Mouse (Mus musculus): Measurements from ENCODE around the gene Fgfr2.

Fgfr2 gene

GRCm38 (mm10) chr7:130570472-130570871, 2552.7 kb downstream of the Fgfr2 start:
- no peaks in the 10 kb centered on the region for H3K27me3 ChIP-seq (ENCODE audit: control insufficient read depth, insufficient read depth, low read length, poor library complexity, severe bottlenecking)
- no peak for DNase-seq (ENCODE audit: low read depth, low spot score)
- no peaks in the 10 kb centered on the region for H3K36me3 ChIP-seq (ENCODE audit: control insufficient read depth, insufficient read depth, low read length, poor library complexity, severe bottlenecking)

GRCm38 (mm10) chr7:130568783-130569436, 2554.2 kb downstream of the Fgfr2 start:
- DNase-seq (ENCODE audit: low read depth, low spot score) = no peak
- no peaks in the 10 kb centered on the region for H3K36me3 ChIP-seq (ENCODE audit: control insufficient read depth, insufficient read depth, low read length, poor library complexity, severe bottlenecking)
- no peaks in the 10 kb centered on the region for H3K27me3 ChIP-seq (ENCODE audit: control insufficient read depth, insufficient read depth, low read length, poor library complexity, severe bottlenecking)

- H3K36me3 ChIP-seq (ENCODE audit: control insufficient read depth, insufficient read depth, low read length, poor library complexity, severe bottlenecking) = no peaks in the 10 kb centered on the region
- DNase-seq (ENCODE audit: low read depth, low spot score) = no peak
- no peaks in the 10 kb centered on the region for H3K27me3 ChIP-seq (ENCODE audit: control insufficient read depth, insufficient read depth, low read length, poor library complexity, severe bottlenecking)
Observed at GRCm38 (mm10) chr7:130564596-130564995, 2558.6 kb downstream of the Fgfr2 start.

GRCm38 (mm10) chr7:130563880-130564279, 2559.3 kb downstream of the Fgfr2 start:
- H3K36me3 ChIP-seq (ENCODE audit: control insufficient read depth, insufficient read depth, low read length, poor library complexity, severe bottlenecking) = no peaks in the 10 kb centered on the region
- no peak for DNase-seq (ENCODE audit: low read depth, low spot score)
- H3K27me3 ChIP-seq (ENCODE audit: control insufficient read depth, insufficient read depth, low read length, poor library complexity, severe bottlenecking) = no peaks in the 10 kb centered on the region

GRCm38 (mm10) chr7:130563276-130563675, 2559.9 kb downstream of the Fgfr2 start:
- Histone ChIP-seq H3K27me3 (ENCODE audit: control insufficient read depth, insufficient read depth, low read length, poor library complexity, severe bottlenecking) (no peaks in the 10 kb centered on the region), H3K36me3 (ENCODE audit: control insufficient read depth, insufficient read depth, low read length, poor library complexity, severe bottlenecking) (no peaks in the 10 kb centered on the region)
- DNase-seq (ENCODE audit: low read depth, low spot score) = no peak

- DNase-seq (ENCODE audit: low read depth, low spot score) = no peak
- H3K36me3 ChIP-seq (ENCODE audit: control insufficient read depth, insufficient read depth, low read length, poor library complexity, severe bottlenecking) = no peaks in the 10 kb centered on the region
- H3K27me3 ChIP-seq (ENCODE audit: control insufficient read depth, insufficient read depth, low read length, poor library complexity, severe bottlenecking) = no peaks in the 10 kb centered on the region
Observed at GRCm38 (mm10) chr7:130560933-130561332, 2562.2 kb downstream of the Fgfr2 start.

GRCm38 (mm10) chr7:130558592-130558991, 2564.6 kb downstream of the Fgfr2 start:
- H3K36me3 ChIP-seq (ENCODE audit: control insufficient read depth, insufficient read depth, low read length, poor library complexity, severe bottlenecking) = no peaks in the 10 kb centered on the region
- no peak for DNase-seq (ENCODE audit: low read depth, low spot score)
- no peaks in the 10 kb centered on the region for H3K27me3 ChIP-seq (ENCODE audit: control insufficient read depth, insufficient read depth, low read length, poor library complexity, severe bottlenecking)

GRCm38 (mm10) chr7:130555597-130555996, 2567.6 kb downstream of the Fgfr2 start:
- no peaks in the 10 kb centered on the region for H3K27me3 ChIP-seq (ENCODE audit: control insufficient read depth, insufficient read depth, low read length, poor library complexity, severe bottlenecking)
- DNase-seq (ENCODE audit: low read depth, low spot score) = no peak
- H3K36me3 ChIP-seq (ENCODE audit: control insufficient read depth, insufficient read depth, low read length, poor library complexity, severe bottlenecking) = no peaks in the 10 kb centered on the region

- DNase-seq (ENCODE audit: low read depth, low spot score) = no peak
- Histone ChIP-seq H3K36me3 (ENCODE audit: control insufficient read depth, insufficient read depth, low read length, poor library complexity, severe bottlenecking) (no peaks in the 10 kb centered on the region), H3K27me3 (ENCODE audit: control insufficient read depth, insufficient read depth, low read length, poor library complexity, severe bottlenecking) (no peaks in the 10 kb centered on the region)
Observed at GRCm38 (mm10) chr7:130553321-130553720, 2569.8 kb downstream of the Fgfr2 start.

GRCm38 (mm10) chr7:130552780-130553179, 2570.4 kb downstream of the Fgfr2 start:
- Histone ChIP-seq H3K36me3 (ENCODE audit: control insufficient read depth, insufficient read depth, low read length, poor library complexity, severe bottlenecking) (no peaks in the 10 kb centered on the region), H3K27me3 (ENCODE audit: control insufficient read depth, insufficient read depth, low read length, poor library complexity, severe bottlenecking) (no peaks in the 10 kb centered on the region)
- no peak for DNase-seq (ENCODE audit: low read depth, low spot score)

GRCm38 (mm10) chr7:130547635-130548175, 2575.4 kb downstream of the Fgfr2 start:
- Histone ChIP-seq H3K36me3 (ENCODE audit: control insufficient read depth, insufficient read depth, low read length, poor library complexity, severe bottlenecking) (peaks cover 1% of the 10 kb centered on the region), H3K27me3 (ENCODE audit: control insufficient read depth, insufficient read depth, low read length, poor library complexity, severe bottlenecking) (no peaks in the 10 kb centered on the region)
- peak; percentile 59 for DNase-seq (ENCODE audit: low read depth, low spot score)

- H3K36me3 ChIP-seq (ENCODE audit: control insufficient read depth, insufficient read depth, low read length, poor library complexity, severe bottlenecking) = peaks cover 1% of the 10 kb centered on the region
- no peaks in the 10 kb centered on the region for H3K27me3 ChIP-seq (ENCODE audit: control insufficient read depth, insufficient read depth, low read length, poor library complexity, severe bottlenecking)
- DNase-seq (ENCODE audit: low read depth, low spot score) = peak; percentile 95
Observed at GRCm38 (mm10) chr7:130546791-130547484, 2576.2 kb downstream of the Fgfr2 start.

GRCm38 (mm10) chr7:130546421-130546790, 2576.7 kb downstream of the Fgfr2 start:
- no peak for DNase-seq (ENCODE audit: low read depth, low spot score)
- Histone ChIP-seq H3K36me3 (ENCODE audit: control insufficient read depth, insufficient read depth, low read length, poor library complexity, severe bottlenecking) (peaks cover 2% of the 10 kb centered on the region), H3K27me3 (ENCODE audit: control insufficient read depth, insufficient read depth, low read length, poor library complexity, severe bottlenecking) (no peaks in the 10 kb centered on the region)

- no peak for DNase-seq (ENCODE audit: low read depth, low spot score)
- no peaks in the 10 kb centered on the region for H3K27me3 ChIP-seq (ENCODE audit: control insufficient read depth, insufficient read depth, low read length, poor library complexity, severe bottlenecking)
- peaks cover 4% of the 10 kb centered on the region for H3K36me3 ChIP-seq (ENCODE audit: control insufficient read depth, insufficient read depth, low read length, poor library complexity, severe bottlenecking)
Observed at GRCm38 (mm10) chr7:130545893-130546292, 2577.3 kb downstream of the Fgfr2 start.

- no peaks in the 10 kb centered on the region for H3K27me3 ChIP-seq (ENCODE audit: control insufficient read depth, insufficient read depth, low read length, poor library complexity, severe bottlenecking)
- peaks cover 4% of the 10 kb centered on the region for H3K36me3 ChIP-seq (ENCODE audit: control insufficient read depth, insufficient read depth, low read length, poor library complexity, severe bottlenecking)
- no peak for DNase-seq (ENCODE audit: low read depth, low spot score)
Observed at GRCm38 (mm10) chr7:130545401-130545800, 2577.7 kb downstream of the Fgfr2 start.
